Comparison of ENCODE assay signal across 15 mouse cellular contexts in the genomic region with DNA sequence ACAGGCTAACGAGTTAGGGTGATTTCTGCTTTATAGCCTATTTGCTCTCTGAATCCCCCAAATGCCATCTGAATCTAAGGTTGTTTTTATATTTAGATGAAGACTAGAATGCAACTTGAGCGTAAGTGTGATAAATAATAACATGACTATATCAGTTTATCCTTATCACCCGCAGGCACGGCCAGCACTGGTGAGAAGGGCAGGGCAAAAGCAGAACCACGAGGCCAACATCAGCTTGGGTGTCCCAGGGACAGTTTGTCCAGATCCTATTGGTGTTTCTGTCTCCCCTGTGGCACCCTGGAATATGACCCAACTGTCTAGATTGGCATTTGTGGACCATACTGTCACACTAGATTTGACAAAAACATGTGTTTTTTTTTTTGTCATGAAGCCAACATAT. TPM values are rescaled to one million over a fixed set of nuclear protein-coding genes. Genes with fewer than 3 reads are reported as not detected.
"Had no signal": no experiment of that assay in that cellular context is flagged by ENCODE, and none has a peak within 500 bp of the region (broad histone marks: within the 10 kb centered on the region; RNA-seq: fewer than 3 reads in every experiment).

No protein-coding gene starts in this region.

- H3K9me3 ChIP-seq: midbrain, embryonic 13.5 days; neural tube, embryonic 15.5 days had no signal

- H3K36me3 ChIP-seq: midbrain, embryonic 13.5 days; neural tube, embryonic 15.5 days had no signal

- H3K9ac ChIP-seq: midbrain, embryonic 13.5 days; neural tube, embryonic 15.5 days had no signal

- H3K4me3 ChIP-seq: midbrain, embryonic 13.5 days; myocyte; neural tube, embryonic 15.5 days had no signal

- ATAC-seq: lung, postnatal 0 days had no signal

- H3K27ac ChIP-seq: midbrain, embryonic 13.5 days; neural tube, embryonic 15.5 days; stomach, postnatal 0 days had no signal

- H3K27me3 ChIP-seq: midbrain, embryonic 13.5 days; neural tube, embryonic 15.5 days had no signal

- H3K4me2 ChIP-seq: midbrain, embryonic 13.5 days; neural tube, embryonic 15.5 days had no signal

- DNase-seq: kidney, adult 18-20 months; kidney, postnatal 25 days; lung, adult 2 months; lung, postnatal 36 days; right cerebral cortex, adult 18-20 months; right cerebral cortex, postnatal 25 days; thymus, postnatal 4 days had no signal

RNA-seq across cellular contexts. Expression of gene Insm2, which starts 24.0 kb away (rescaled TPM):
- polyA plus RNA-seq: lung, adult 2 months; myocyte had no signal

RNA-seq across cellular contexts. Expression of gene Aldoart2, which starts 58.2 kb away (rescaled TPM):
- polyA plus RNA-seq: intestine, embryonic 14.5 days; kidney, embryonic 14.5 days; limb, embryonic 14.5 days; lung, adult 2 months; lung, postnatal 0 days; midbrain, embryonic 13.5 days; stomach, postnatal 0 days had no signal
